Mouse (Mus musculus) liver, embryonic 15.5 days (tissue): ENCODE measurements around the gene Fam102a. TPM values are rescaled to one million over a fixed set of nuclear protein-coding genes. Genes with fewer than 3 reads are reported as not detected.
A peak's percentile ranks its signal among the peaks of the same experiment; 100 is the strongest.

Experiments
- ATAC-seq: fragments of 200-750 bp; cut with Nextera tagmentation; 2 replicates; pipeline ENCODE4 v1.8.0; 2017; ENCODE audit warnings: moderate number of reproducible peaks, mild to moderate bottlenecking, moderate library complexity; ENCODE audit not compliant: insufficient read depth
- H3K27ac ChIP-seq: fragments of 300-500 bp; sonication (generic); replicated peaks from 2 replicates; pipeline ENCODE4 v1.5.1; 2015; ENCODE audit warnings: mild to moderate bottlenecking, inconsistent platforms
- H3K27me3 ChIP-seq: fragments of 300-500 bp; sonication (generic); 2 replicates; pipeline ENCODE4 v1.6.1; 2015; ENCODE audit warnings: mild to moderate bottlenecking, inconsistent platforms
- H3K36me3 ChIP-seq: fragments of 300-500 bp; sonication (generic); replicated peaks from 2 replicates; pipeline ENCODE4 v1.6.1; 2015; ENCODE audit warnings: moderate library complexity, mild to moderate bottlenecking, inconsistent platforms
- H3K4me1 ChIP-seq: fragments of 300-500 bp; sonication (generic); replicated peaks from 2 replicates; pipeline ENCODE4 v1.6.1; 2015; ENCODE audit warnings: inconsistent platforms
- H3K4me2 ChIP-seq: fragments of 300-500 bp; sonication (generic); 2 replicates; pipeline ENCODE4 v1.6.1; 2015; ENCODE audit warnings: moderate library complexity, mild to moderate bottlenecking, inconsistent platforms
- H3K4me3 ChIP-seq: fragments of 300-500 bp; sonication (generic); replicated peaks from 2 replicates; pipeline ENCODE4 v1.5.1; 2015; ENCODE audit warnings: mild to moderate bottlenecking, inconsistent platforms
- H3K9ac ChIP-seq: fragments of 300-500 bp; sonication (generic); 2 replicates; pipeline ENCODE4 v1.6.1; 2015; ENCODE audit warnings: moderate library complexity, mild to moderate bottlenecking, inconsistent platforms
- H3K9me3 ChIP-seq: fragments of 300-500 bp; sonication (generic); replicated peaks from 2 replicates; pipeline ENCODE4 v1.6.1; 2016; ENCODE audit warnings: inconsistent platforms
- WGBS: fragments of 180-500 bp; shearing (Covaris S2); methylation state at CpG from one replicate; pipeline ENCODE4 v1.1.7; 2015; ENCODE audit warnings: mixed read lengths; ENCODE audit not compliant: insufficient replicate concordance; 5-methylcytosine and 5-hydroxymethylcytosine counted together
- polyA plus RNA-seq: library from polyadenylated mRNA; unstranded; fragments of >200 nt; fragmentation: Nextera tagmentation; extraction: Ambion mirVana; gene quantifications from 2 replicates; pipeline ENCODE4 v1.2.1, GENCODE M21; 2015

Fam102a gene
- polyA plus RNA-seq, 1 experiment from 2014 or later, result 1.3 TPM

GRCm38 (mm10) chr2:32568941-32569340 is 33.8 kb downstream of the Fam102a start:
- no peaks in the 10 kb centered on the region for H3K27me3 ChIP-seq
- no peak overlapping the region for H3K27ac ChIP-seq
- WGBS, result 78% methylated on average over 3 of the region's 3 CpGs
- peaks cover 19% of the 10 kb centered on the region for H3K4me1 ChIP-seq
- no peaks in the 10 kb centered on the region for H3K9me3 ChIP-seq
- H3K4me3 ChIP-seq, result no peak overlapping the region
- no peak overlapping the region for H3K4me2 ChIP-seq
- H3K36me3 ChIP-seq, result peaks cover 14% of the 10 kb centered on the region; the same call in 1 of the 2 replicates
- H3K9ac ChIP-seq, result no peak overlapping the region
- no peak for ATAC-seq

DNA sequence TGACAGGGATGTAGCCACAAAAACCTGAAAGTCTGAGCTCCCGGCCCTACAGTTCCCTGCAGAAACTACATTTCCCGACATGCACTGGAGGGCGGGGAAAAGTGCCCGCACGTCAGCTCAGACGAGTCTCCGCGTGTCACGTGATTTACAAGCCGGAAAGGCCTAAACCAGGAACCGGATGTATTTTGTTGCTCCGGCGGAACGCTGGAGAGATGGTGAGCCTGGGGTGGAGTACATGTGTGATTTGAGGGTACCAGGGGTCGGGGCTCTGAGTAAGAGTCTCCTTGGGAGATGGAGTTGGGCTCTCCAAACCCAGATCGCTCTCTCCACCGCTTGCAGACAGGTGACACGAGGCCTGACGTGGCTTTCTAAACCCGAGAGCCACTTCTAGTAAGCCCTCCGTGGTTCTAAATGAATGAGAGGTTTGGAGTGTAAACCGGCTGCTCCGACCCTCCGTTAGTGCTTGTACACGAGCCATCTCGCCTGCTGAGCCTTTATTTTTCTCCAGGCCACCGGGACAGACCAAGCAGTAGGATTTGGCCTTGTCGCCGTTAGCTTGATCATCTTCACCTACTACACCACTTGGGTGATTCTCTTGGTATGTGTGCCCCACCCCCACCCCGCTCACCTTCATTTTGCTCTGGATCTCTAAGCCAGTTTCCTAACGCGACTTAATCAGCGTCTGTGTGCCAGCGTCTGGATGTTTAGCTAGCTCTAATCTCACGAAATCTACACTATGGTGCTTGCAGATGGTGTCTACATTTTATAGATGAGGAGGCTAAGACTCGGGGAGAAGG is 35.8 kb downstream of the Fam102a start, which contains the start of gene Dpm2:
TSS of gene Dpm2 (plus strand) at position 161 of the 797 bp plus-strand sequence.
- H3K9ac ChIP-seq, result peak within 1 kb of the TSS; percentile 76
- H3K27ac ChIP-seq, result peak within 1 kb of the TSS; percentile 78
- no peaks in the 10 kb centered on the region for H3K9me3 ChIP-seq
- peak; percentile 82 for ATAC-seq
- peak within 1 kb of the TSS; percentile 72 for H3K4me2 ChIP-seq
- H3K27me3 ChIP-seq, result peaks cover 10% of the 10 kb centered on the region
- H3K4me1 ChIP-seq, result peaks cover 31% of the 10 kb centered on the region
- peak within 1 kb of the TSS; percentile 76 for H3K4me3 ChIP-seq
- under 1% methylated on average over 36 of the region's 36 CpGs for WGBS
- peaks cover 14% of the 10 kb centered on the region; the same call in 1 of the 2 replicates for H3K36me3 ChIP-seq

DNA sequence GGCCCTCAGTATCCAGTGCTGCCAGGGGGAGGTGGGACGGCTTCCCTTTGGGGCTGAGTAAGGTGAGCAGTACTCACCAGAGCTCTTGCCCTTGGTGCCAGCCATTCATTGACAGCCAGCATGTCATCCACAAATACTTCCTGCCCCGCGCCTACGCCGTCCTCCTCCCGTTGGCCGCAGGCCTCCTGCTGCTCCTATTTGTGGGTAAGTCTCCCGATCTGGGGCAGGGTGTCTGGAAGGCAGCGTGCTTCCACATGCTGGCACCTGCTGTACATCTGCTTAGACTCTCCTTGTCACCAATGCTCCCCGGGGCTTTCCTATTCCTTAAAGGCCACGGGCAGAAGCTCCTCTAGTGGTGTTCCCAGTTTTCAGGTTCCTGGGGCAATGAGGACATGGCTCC is 37.1 kb downstream of the Fam102a start:
- H3K4me2 ChIP-seq, result peak overlapping the region; percentile 72
- H3K9ac ChIP-seq, result no peak overlapping the region
- 89% methylated on average over 11 of the region's 11 CpGs for WGBS

GRCm38 (mm10) chr2:32574497-32574896 is 39.4 kb downstream of the Fam102a start, which contains the start of gene Pip5kl1:
Pip5kl1 (plus strand) TSS chr2:32574797.
- no peak for ATAC-seq
- Histone ChIP-seq H3K9me3 (no peaks in the 10 kb centered on the region), H3K9ac (no peak within 1 kb of the TSS), H3K36me3 (peaks cover 14% of the 10 kb centered on the region; the same call in 1 of the 2 replicates), H3K27ac (no peak within 1 kb of the TSS), H3K4me2 (peak within 1 kb of the TSS; percentile 73), H3K4me3 (peak within 1 kb of the TSS; percentile 39), H3K27me3 (peaks cover 45% of the 10 kb centered on the region), H3K4me1 (peaks cover 33% of the 10 kb centered on the region)
- WGBS, result 67% methylated on average over 6 of the region's 6 CpGs

More for the DNA sequence above, 37.1 kb downstream of the Fam102a start:
- H3K27ac ChIP-seq, result no peak overlapping the region
- peaks cover 22% of the 10 kb centered on the region for H3K27me3 ChIP-seq
- ATAC-seq, result no peak
- H3K36me3 ChIP-seq, result peaks cover 14% of the 10 kb centered on the region; the same call in 1 of the 2 replicates
- no peak overlapping the region for H3K4me3 ChIP-seq
- H3K9me3 ChIP-seq, result no peaks in the 10 kb centered on the region
- H3K4me1 ChIP-seq, result peaks cover 33% of the 10 kb centered on the region

- Histone ChIP-seq H3K4me1 (peaks cover 33% of the 10 kb centered on the region), H3K4me2 (peak overlapping the region; percentile 73), H3K27me3 (peaks cover 50% of the 10 kb centered on the region), H3K9ac (no peak overlapping the region), H3K4me3 (peak overlapping the region; percentile 39), H3K27ac (no peak overlapping the region), H3K36me3 (peaks cover 14% of the 10 kb centered on the region; the same call in 1 of the 2 replicates), H3K9me3 (no peaks in the 10 kb centered on the region)
- ATAC-seq, result no peak
- WGBS, result 4% methylated on average over 26 of the region's 26 CpGs
Observed at GRCm38 (mm10) chr2:32574901-32575585, 39.9 kb downstream of the Fam102a start.

- Histone ChIP-seq H3K36me3 (peaks cover 14% of the 10 kb centered on the region; the same call in 1 of the 2 replicates), H3K4me3 (peak within 1 kb of the TSS; percentile 39), H3K27me3 (peaks cover 55% of the 10 kb centered on the region), H3K9ac (no peak within 1 kb of the TSS), H3K4me2 (peak within 1 kb of the TSS; percentile 73), H3K27ac (no peak within 1 kb of the TSS), H3K9me3 (no peaks in the 10 kb centered on the region), H3K4me1 (peaks cover 30% of the 10 kb centered on the region)
- 11% methylated on average over 28 of the region's 28 CpGs for WGBS
- no peak for ATAC-seq
Observed at GRCm38 (mm10) chr2:32575586-32576160, 40.5 kb downstream of the Fam102a start, which contains the start of gene 9430097D07Rik. 9430097D07Rik (minus strand) TSS chr2:32575684.

- H3K4me3 ChIP-seq, result no peak overlapping the region
- 73% methylated on average over 9 of the region's 9 CpGs for WGBS
- H3K4me1 ChIP-seq, result peaks cover 27% of the 10 kb centered on the region
- H3K9ac ChIP-seq, result no peak overlapping the region
- H3K36me3 ChIP-seq, result peaks cover 14% of the 10 kb centered on the region; the same call in 1 of the 2 replicates
- no peak overlapping the region for H3K4me2 ChIP-seq
- no peaks in the 10 kb centered on the region for H3K9me3 ChIP-seq
- no peak overlapping the region for H3K27ac ChIP-seq
- H3K27me3 ChIP-seq, result peaks cover 59% of the 10 kb centered on the region
- ATAC-seq, result no peak
Observed at GRCm38 (mm10) chr2:32576532-32576931, 41.4 kb downstream of the Fam102a start.

DNA sequence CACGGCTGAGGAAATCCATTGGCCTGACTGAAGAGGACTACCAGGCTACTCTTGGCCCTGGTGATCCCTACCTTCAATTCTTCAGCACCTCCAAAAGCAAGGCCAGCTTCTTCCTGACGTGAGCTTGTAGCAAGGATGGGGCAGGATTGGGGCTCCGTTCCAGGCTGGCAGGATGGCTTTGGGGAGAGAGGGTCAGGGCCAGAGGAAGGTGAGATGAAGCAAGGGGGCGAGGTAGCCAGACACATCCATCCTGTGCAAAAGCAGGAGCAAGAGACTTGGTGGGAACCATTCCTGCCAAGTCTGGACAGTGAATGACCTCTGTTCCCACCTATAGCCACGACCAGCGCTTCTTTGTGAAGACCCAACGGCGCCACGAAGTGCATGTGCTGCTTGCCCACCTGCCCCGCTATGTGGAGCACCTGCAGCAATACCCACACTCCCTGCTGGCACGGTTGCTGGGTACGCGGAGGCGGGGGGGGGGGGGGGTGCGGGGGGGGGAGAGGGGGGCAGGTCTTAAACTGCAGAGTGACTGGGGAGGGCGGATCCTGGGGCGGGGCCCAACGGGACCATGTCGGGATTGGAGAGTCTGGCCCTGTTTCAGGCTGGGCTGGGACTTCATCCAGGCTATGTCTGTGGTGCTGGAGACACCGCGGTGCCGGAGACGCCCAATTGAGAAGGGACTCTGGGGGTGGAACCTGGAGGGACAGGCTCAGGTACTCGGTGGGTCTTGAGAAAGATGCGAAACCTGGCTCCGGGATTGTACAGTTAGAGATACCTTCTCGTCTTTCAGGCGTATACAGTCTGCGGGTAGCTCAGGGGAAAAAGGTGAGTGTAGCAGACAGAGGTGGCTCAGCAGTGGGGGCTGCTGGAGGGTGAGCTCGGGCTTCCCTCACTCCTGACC is 43.3 kb downstream of the Fam102a start:
- Histone ChIP-seq H3K27me3 (peaks cover 66% of the 10 kb centered on the region), H3K27ac (no peak overlapping the region), H3K9me3 (no peaks in the 10 kb centered on the region), H3K4me2 (no peak overlapping the region), H3K9ac (no peak overlapping the region), H3K4me1 (peaks cover 25% of the 10 kb centered on the region), H3K36me3 (peaks cover under 1% of the 10 kb centered on the region; the same call in 1 of the 2 replicates), H3K4me3 (no peak overlapping the region)
- 39% methylated on average over 25 of the region's 30 CpGs for WGBS
- ATAC-seq, result no peak

DNA sequence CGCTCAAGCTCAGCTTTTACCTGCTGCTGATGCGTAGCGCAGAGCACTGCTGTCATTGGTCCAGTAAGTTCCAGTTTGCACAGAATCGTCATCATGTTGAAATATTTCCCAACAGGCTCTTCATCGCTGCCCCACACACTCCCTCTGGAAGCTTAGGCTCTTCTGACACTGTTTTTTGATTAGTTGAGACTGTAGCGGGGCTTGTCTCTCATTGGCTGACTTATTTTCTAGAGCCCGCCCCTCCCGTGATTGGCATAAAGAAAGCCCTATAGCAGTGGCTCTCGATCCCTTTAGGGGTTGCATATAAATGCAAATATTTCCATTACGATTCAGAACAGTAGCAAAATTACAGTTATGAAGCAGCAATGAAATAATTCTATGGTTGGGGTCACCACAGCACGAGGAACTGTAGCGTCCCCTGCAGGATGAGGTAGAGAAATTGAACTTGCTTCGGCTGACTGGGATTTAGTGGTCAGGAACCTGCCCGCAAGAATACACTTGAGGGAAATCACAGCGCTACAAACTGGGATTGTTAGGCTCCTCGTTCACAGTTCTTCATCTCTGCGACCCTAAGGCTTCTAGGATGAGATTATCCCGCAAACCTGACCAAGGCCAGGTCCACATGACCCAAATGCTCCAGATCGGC is 46.4 kb downstream of the Fam102a start:
- Histone ChIP-seq H3K9ac (no peak overlapping the region), H3K27me3 (peaks cover 55% of the 10 kb centered on the region), H3K4me2 (peak overlapping the region; percentile 36), H3K9me3 (no peaks in the 10 kb centered on the region), H3K4me1 (peaks cover 26% of the 10 kb centered on the region), H3K4me3 (no peak overlapping the region), H3K27ac (no peak overlapping the region), H3K36me3 (no peaks in the 10 kb centered on the region)
- 36% methylated on average over 19 of the region's 19 CpGs for WGBS
- ATAC-seq, result no peak
